Mouse (Mus musculus): ENCODE results near the gene Tns3.
"Not testable (repeated sequence)": the region's sequence is repeated elsewhere in the genome, so short reads cannot be mapped to it uniquely, and the experiment has no call there.

Tns3 gene

DNA sequence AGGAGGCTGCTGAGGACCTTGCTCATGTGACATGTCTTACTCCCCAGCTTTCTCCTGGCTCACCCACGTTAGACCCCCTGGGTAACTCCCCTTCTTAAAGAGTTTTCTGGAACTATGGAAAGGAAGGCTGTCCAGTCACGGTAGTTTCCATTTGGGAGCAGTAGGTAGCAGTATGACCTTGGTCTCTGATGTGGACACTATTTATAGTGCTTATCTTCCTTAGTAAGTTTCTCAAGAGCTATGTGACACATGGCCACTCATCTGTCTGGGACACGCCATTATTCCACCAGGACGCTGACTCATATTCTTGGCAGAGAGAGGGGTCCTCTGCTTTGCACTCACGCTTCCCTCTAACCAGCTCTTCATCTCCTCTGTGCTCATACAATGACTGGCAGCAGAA is 84.5 kb downstream of the Tns3 start:
- DNase-seq (ENCODE audit: low spot score in 2 of 2) = peak; percentile 78 to 81

DNA sequence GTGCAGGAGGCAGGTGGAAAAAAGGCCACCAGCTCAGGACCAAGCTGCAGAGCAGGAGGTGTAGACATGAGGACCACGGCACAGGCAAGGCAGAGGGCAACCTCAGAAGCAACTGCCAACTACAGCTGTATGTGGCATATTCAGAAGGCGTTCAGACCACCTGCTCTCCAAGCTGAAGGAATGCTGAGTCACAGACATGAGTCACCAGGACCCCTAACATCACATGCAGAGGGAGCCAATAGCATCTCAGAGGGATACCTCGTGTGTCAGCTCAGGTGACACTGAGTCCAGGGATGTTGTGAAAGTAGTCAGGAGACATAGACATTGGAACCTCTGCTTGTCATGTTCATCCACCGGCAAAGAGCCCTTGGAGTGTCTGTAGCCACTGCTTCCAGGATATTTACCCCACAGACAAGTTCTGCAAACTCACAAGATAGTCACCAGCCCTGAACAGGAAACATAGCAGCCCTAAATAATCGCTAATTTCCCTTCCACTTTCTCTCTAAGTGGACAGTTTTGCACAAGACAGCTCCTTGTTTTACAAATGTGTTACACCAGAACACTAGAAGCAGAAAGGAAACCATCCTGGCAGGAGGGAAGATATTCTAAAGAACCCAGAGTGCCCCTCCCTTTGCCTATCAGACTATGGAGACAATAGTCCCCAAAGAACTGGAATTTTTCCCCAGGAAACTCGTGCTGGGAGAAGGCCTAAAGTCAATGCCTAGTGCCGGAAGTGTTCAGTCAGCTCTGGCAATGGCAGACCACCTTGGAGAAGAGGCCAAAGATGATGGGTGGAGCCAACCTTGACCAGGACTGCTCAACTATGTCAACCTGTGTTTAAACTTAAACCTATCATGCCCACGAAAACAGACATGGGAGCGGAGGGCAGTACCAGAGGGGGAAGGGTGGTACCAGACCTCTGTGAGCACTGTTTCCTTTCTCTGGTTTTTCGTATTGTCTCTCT is 88.8 kb downstream of the Tns3 start:
- no peak for DNase-seq (ENCODE audit: low spot score in 2 of 2)

DNA sequence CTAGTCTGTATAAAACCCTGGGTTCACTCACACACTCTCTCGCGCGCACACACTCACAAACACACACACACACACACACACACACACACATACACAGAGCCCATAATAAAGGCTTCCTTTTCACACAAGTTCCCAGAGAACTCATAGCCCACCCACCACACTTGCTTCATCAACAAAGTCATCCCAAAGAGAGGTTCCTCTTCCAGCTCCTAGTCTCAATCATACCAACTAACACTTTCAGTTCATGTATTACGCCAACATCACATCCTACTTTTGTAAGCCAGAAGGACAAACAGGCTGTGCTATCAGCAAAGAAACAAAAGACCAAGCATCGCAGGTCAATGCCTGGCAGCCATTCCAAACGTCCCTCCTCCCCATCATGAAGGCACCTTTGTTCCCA is 89.8 kb downstream of the Tns3 start:
- no peak for DNase-seq (ENCODE audit: low spot score in 2 of 2)

DNA sequence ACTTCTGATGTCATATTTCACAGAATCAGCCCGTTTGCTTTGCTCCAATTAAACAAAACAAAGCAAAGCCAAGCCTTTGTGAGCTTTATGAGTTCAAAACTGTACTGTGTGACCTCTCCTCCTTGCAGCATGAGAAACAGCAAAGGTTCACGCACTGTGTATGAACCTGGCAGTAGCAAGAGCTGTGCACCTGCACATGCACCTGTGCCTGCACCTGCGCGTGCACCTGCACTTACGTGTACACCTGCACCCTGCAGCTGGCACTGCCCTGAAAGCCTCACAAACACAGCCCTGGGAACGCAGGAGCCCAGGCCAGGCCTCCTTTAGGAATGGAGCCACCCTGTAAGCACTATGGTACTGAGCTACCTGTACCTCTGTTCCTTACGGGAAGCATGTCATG is 91.6 kb downstream of the Tns3 start:
- DNase-seq (ENCODE audit: low spot score in 2 of 2) = no peak

DNA sequence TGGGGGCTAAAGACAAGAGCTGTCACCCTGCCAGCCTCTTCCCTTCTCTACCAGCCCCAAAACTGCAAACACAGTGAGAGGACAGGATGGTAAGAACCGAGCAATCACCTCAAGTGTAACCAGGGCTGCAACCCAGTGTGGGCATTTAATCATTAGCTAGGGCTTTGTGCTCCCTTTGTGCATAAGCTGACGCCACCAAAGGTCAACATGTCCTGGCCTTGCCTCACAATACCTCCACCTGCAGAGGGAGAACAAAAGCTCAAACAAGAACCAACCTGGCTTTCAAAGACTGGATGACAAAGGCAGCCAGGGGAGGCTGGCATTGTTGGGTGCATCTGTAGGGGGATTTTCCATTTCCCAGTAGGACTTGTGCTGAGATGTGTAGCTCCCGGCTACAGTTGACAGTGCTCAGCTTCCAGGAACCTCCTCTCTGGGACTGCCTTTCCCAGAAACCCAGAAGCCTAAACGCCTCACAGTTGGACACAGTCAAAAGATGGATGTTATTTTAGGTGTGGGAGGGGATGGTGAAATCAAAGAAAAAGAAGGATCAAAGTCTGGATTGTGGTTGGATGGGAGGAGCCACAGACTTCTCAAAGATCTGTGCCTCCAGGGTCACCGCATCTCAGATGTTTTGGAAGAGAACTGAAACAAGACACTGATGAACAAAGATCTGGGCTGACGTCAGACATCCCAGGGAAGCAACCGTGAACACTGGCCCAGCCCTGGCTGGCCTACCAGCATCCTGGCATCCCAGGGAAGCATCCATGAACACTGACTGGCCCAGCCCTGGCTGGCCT is 94.9 kb downstream of the Tns3 start:
- no peak for DNase-seq (ENCODE audit: low spot score in 2 of 2)

DNA sequence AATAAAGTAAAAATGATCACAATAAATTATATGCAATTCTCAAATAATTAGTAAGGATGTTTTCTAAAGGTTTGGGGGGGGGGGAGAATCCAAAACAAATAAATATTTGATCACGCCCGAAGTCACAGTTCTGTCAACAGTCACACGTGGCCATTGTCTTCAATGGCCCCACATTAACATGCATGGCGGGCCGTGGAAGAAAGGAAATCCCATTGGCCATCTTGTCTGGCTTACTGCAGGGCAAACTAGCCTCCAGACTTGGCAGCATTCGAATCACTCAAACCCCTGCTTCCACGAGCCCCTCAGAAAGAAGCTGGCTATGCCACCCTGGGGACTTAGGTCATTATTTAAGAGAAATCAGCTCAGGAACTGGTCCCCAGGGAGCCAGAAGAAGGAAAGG is 95.5 kb downstream of the Tns3 start:
- no peak for DNase-seq (ENCODE audit: low spot score in 2 of 2)

DNA sequence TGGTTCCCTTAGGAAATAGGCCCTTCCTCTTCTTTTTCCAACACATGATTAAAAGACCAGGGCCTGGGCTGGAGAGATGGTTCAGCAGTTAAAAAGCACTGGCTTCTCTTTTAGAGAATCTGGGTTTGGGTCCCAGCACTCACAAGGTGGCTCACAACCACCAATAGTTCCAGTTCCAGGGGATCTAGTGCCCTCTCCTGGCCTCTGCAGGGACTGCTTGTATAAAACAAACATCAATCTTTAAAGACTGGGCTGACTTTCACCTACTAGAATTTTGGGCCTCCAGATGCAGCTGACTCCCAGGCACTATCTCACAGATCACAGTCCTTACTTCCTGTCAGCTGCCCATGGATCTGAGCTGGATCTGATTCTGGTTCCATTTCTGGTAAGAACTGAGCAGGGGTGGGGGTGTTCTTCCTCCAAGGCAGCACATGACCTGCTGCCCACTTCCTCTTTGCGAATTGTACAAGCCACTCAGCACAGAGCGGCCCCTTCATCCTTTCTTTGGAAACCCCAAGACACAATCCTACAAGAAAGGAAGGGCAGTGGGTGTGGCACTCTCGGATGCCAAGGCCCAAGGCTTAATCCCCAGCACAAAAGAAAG is 98.0 kb downstream of the Tns3 start:
- peak; percentile 42 to 63 for DNase-seq (ENCODE audit: low spot score in 2 of 2)

DNA sequence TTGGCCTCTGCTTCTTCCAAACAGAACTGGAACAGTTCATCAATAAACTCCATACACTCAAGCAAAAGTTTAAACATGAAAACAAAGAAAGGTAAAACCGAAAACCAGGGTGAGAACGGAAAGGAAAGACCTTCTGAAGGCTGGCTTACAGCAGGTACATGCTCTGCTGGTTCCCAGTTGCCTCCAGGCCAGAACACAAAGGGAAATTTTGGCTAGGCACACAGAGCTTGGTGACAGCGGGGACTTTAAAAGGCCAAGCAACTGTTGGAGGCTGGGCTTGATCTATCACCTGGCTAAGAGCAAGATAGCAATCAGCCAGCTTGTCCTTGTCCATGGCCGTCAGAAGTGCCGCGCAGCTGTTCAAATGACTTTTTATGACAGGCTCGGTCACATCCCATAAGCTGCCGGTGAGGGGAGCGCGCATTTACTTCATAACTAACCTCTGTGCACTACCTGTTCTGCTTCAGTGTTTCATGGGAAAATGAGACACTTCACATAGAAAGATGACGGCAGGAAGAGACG is 105.5 kb downstream of the Tns3 start:
- DNase-seq (ENCODE audit: low spot score in 2 of 2) = no peak

DNA sequence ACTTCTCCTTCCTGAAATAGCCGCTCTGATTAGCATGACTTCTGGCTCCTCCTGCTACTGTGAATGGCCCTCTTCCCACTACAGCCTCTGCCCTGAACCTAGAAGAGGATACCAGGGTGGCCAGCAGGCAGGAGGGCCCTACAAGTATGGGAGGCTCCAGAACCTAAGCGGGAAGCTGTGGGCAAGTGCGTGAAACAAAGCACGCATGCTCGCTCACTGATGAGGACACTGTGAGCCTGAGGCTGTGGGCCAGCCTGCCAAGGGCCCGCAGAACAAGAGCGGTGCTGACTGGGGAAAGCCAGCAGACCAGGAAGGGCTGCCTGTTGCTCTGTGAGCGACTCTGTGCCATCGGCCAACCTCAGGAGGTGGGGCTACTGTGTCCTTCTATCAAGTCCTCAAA is 106.1 kb downstream of the Tns3 start:
- peak; percentile 24 to 25 for DNase-seq (ENCODE audit: low spot score in 2 of 2)

DNA sequence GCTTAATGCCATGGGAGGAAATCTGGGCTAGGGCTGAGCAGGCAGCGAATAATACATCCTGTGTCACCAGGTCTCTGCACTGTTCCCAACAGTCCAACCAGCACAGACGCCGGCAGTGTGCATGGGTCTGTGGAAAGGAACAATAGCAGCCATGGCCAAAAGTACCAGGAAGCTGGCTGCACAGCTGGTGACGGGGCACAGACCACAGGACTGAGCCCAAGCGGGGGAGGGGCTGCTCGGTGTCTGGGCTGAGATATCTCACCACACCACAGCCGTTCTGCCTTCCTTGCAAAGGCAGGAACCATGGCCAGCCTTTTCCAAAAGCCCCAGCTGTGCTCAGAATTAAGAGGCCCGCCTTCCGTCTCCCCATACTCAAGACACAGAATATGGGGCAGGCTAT is 107.3 kb downstream of the Tns3 start:
- peak; percentile 32 to 47 for DNase-seq (ENCODE audit: low spot score in 2 of 2)

DNA sequence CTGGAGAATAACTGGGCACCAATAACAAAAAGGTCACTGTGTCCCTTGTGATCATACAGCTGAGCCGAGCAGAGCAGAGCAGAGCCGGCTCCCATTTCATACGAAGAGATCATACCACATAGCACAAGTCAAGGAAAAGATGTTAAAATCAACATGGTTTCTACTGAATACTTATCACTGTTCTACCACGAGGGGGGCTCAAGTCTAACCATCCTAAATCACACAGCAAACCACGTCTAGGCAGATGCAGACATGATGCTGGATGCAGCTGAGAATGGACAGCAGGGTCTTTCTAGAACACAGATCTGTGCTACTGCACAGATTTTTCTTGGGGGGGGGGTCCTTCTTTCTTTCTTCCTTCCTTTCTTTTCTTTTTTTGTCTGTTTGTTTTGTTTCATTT is 112.6 kb downstream of the Tns3 start:
- no peak for DNase-seq (ENCODE audit: low spot score in 2 of 2)

DNA sequence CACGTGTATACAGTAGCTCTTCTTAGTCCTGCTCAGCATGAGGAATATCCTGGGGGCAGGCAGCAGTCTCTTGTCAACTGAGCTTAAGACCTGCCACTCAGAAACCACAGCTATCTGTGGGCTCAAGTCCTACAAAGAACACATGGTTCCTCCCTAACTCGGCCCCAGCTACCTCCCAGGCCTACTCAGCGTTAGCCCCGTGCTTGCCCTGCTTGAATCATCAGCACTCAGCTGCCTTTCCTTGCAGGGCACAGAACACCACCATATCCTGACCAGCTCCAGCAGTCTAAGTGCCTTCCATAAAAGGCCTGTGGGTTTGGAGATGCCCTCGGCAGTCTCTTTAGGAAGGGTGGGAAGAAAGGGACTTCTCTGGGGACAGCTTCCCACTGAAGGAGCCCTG is 116.7 kb downstream of the Tns3 start:
- DNase-seq (ENCODE audit: low spot score in 2 of 2) = no peak

DNA sequence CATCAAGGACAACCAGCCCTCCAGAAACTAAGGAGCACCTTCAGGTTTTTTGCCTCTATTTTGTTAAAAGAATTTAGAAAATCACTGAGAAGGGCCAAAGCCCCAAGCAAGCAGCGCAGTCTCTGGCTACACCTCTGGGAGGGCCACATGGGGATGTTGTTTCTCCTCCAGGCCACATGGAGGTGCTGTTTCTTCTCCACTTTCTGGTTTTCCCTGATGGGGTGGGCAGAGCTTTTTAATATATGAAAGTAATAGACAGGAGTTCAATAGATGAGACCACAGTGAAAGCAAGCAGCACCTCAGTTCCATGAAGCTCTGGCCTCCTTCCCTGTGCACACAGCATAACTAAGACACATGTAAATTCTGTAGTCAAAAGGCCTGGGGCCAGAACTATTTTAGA is 118.5 kb downstream of the Tns3 start:
- peak in 1 of 2 experiments; percentile 18 for DNase-seq (ENCODE audit: low spot score in 2 of 2)

DNA sequence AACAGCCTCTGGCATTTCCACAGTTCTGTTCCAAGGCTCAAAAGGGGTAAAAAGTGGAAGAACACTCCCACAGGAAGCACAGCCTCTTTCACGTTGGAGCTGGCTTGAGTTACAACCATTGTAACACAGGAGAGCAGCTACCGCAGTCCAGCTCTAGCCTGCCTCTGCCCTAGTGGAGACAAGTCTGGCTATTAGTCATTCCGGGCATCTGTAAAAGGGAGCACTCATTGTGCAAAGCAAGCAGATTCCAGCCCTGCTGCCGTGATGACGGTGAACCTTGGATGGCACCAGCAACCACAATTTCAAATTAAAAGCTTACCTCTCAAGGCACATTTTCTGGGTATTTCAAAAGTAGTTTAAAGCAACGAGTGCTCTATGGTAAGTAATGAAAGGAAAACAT is 120.0 kb downstream of the Tns3 start:
- DNase-seq (ENCODE audit: low spot score in 2 of 2) = no peak

DNA sequence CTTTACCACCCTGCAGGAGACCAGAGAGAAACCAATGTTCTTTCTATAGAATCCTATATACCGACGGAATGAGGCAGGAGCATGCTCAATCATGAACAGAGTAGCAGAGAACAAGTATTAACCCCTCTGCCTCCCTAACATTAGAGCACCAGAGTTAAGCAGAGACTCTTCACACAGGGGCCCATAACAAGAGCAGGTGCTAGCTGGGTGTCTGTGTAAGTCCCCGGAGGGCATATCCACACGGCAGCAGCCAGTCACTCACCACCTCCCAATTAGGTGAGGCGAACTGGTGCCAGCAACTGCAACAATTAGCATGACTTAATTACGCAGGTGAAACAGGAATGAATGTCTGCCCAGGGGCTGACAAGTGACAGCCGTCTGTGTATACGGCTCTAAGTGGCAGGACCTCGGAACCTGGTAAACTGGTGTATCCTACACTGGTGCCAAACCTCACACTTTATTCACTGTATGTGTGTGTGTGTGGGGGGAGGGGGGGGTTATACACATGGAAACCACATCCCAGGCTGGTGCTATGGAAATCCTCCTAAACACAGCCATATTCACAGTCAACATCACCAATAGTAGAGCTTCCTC is 123.0 kb downstream of the Tns3 start:
- DNase-seq (ENCODE audit: low spot score in 2 of 2) = no peak

DNA sequence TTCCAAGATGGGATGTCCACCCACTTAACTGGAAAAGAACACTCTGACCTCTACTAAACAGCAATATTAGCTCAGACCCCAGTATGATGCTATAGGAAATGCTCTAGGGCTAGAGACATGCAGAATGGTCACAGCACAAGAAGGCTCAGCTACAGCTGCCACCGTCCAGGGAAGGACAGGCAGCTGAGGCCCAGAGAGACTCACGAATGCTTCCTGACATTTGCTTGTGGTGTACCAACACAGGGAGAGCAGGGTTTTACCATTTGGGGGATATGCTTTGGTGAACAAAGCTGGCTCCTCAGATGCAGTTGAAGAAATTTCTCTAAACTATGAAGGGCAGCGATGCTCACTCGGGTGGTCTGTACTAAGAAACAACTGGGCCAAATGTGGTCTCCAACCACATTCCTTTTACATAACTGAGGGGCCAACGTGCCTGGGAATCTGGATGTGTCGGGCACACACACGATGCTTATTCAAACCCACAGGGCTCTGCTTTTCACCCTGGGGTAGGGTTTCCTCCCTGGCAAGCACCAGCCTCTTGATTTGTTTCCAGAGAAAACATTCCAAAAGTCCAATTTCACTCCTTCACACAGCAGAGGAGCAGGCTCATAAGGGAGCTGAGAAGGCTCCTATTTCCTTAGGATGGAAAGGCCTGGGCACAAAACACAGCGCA is 124.6 kb downstream of the Tns3 start:
- peak in 1 of 2 experiments; percentile 10 for DNase-seq (ENCODE audit: low spot score in 2 of 2)

DNA sequence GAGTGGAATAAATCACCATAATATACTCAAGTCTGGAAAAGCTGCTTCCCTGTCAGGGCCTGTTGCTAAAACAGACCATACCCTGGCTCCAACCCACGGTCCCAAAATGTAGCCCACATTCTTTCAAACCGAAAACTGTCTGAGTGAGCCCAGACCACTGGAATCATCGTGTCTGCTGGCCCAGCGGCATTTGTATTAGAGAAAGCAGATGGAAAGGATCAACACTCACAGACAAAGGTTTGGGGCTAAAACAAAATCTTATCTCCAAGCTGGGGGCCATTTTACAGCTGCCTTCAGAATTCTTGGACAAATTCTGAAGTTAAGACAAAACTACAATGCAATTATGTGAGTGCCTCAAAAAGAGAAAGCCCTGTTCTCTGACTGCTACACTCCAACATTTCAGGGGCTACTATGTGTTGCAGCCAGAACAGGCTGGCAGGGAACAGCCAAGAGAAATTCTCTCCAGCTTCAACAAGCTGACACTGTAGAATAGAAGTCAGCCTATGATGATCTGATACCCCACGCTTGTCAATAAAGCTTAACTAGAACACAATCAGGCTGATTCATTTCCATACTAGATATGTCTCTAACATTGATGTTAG is 127.2 kb downstream of the Tns3 start:
- peak; percentile 53 to 65 for DNase-seq (ENCODE audit: low spot score in 2 of 2)

DNA sequence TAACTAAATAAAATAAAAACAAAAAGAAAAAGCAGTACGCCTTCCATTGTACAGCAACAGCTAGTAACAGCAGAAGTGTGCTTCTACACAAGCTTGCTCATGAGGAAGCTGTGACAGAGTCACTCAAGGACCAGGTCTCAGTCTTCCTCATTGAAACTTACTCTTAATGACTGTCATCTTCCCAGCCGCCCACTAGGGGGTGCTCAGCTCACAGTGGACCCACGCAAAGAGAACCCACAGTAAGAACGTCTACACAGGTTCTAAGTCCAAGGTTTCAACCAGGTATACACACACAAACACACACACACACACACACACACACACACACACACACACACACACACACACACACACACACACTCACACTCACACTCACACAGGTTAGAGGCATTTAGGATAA is 129.4 kb downstream of the Tns3 start:
- peak in 1 of 2 experiments; percentile 52 for DNase-seq (ENCODE audit: low spot score in 2 of 2)

DNA sequence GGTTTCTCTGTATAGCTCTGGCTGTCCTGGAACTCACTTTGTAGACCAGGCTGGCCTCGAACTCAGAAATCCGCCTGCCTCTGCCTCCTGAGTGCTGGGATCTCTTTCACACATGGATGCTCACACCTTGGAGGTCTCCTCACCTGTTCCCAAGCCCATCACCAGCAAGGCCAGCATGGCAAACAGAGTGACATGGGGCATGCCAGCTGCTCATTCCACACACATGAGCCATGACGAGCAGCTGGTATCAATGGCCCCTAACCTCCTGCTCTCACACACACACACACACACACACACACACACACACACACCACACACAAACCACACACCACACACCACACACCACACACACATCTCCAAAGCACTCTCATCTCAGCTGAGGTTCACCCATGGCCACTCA is 131.6 kb downstream of the Tns3 start:
- DNase-seq (ENCODE audit: low spot score in 2 of 2) = not testable (repeated sequence)

DNA sequence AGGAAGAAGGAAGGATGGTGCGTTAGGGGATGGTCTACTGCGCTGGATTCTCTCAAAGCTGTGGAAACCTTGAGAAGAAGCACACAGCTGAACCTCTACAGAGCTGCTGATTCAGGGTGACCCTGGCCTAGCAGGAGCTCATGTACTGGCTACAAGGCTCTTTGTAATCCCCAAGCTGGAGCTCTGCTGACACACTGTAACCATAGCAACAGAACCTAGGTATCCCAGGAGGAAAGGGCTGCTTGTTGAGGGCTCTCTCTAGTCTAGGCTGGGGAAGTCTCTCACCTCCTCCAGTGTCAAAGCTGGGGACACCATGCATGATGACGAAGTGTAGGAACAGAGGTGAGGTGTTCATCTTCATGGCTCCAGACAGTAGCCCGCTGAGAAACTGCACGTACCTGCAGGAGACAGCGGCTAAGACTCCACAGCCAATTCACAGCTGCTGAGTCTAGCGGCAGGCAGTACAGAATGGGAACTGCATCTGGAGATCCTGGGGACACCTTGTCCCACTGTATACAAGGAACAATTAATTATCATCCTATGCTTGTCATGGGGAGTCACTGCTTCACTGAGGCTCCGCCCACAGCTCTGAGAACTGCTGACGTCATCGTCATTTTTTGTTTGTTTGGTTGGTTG is 132.1 kb downstream of the Tns3 start:
- DNase-seq (ENCODE audit: low spot score in 2 of 2) = no peak

Data from heart, adult 9 months (tissue).